Mouse (Mus musculus) bone marrow macrophage, adult 2 months (primary cell): ENCODE measurements around the gene Dhx32.

Experiments used
- CTCF ChIP-seq: IDR thresholded peaks from 2 replicates; pipeline ENCODE4 v1.5.1; 2012; ENCODE audit warnings: low read depth, mild to moderate bottlenecking, low read length, moderate library complexity
- POLR2A ChIP-seq: IDR thresholded peaks from 2 replicates; pipeline ENCODE4 v1.6.1; 2012; ENCODE audit warnings: mild to moderate bottlenecking, low read depth, low read length, borderline replicate concordance

GRCm38 (mm10) chr7:133678716-133679115, 103.8 kb downstream of the Dhx32 start:
- TF ChIP-seq CTCF (no peak), POLR2A (no peak)
